Mouse (Mus musculus): ENCODE results near the gene Pik3ca.

- TF ChIP-seq CTCF (IDR thresholded peaks at IDR 0.05; ENCODE audit: borderline replicate concordance, insufficient read depth, low read length) = no peak
- TF ChIP-seq POLR2A (IDR thresholded peaks at IDR 0.05; ENCODE audit: low read depth, low read length) = no peak
Observed at GRCm38 (mm10) chr3:32405699-32406098, 8.2 kb downstream of the Pik3ca start.

All from embryonic fibroblast, embryonic 13.5 days (primary cell).